Mouse (Mus musculus) hindbrain, postnatal 0 days (tissue): ENCODE results near the gene Rhbdd1. TPM values are rescaled to one million over a fixed set of nuclear protein-coding genes. Genes with fewer than 3 reads are reported as not detected.

ENCODE experiments used
- ATAC-seq: fragments of 200-750 bp; cut with Nextera tagmentation; 2 replicates; pipeline ENCODE4 v1.8.0; 2017; ENCODE audit warnings: mild to moderate bottlenecking, moderate TSS enrichment, moderate library complexity
- DNase-seq: peaks from one replicate; pipeline ENCODE4 v3.0.0-alpha.2; 2015; ENCODE audit warnings: low spot score
- H3K27ac ChIP-seq: fragments of 300-500 bp; sonication (generic); 2 replicates; pipeline ENCODE4 v1.5.1; 2014; ENCODE audit warnings: mild to moderate bottlenecking
- H3K27me3 ChIP-seq: fragments of 300-500 bp; sonication (generic); 2 replicates; pipeline ENCODE4 v1.6.1; 2014; ENCODE audit warnings: low read length, mixed read lengths; ENCODE audit not compliant: insufficient read depth
- H3K36me3 ChIP-seq: fragments of 300-500 bp; sonication (generic); 2 replicates; pipeline ENCODE4 v1.6.1; 2014; ENCODE audit warnings: low read length, mixed read lengths; ENCODE audit not compliant: insufficient read depth
- H3K4me1 ChIP-seq: fragments of 300-500 bp; sonication (generic); 2 replicates; pipeline ENCODE4 v1.6.1; 2014; ENCODE audit warnings: antibody characterized with exemption, low read length, mixed read lengths; ENCODE audit not compliant: insufficient read depth
- H3K4me2 ChIP-seq: fragments of 300-500 bp; sonication (generic); 2 replicates; pipeline ENCODE4 v1.6.1; 2014; ENCODE audit warnings: low read depth, mild to moderate bottlenecking, low read length, moderate library complexity, mixed read lengths
- H3K4me3 ChIP-seq: fragments of 300-500 bp; sonication (generic); 2 replicates; pipeline ENCODE4 v1.5.1; 2014; ENCODE audit warnings: low read length
- H3K9ac ChIP-seq: fragments of 300-500 bp; sonication (generic); replicated peaks from 2 replicates; pipeline ENCODE4 v1.6.1; 2014; ENCODE audit warnings: mild to moderate bottlenecking, low read length, moderate library complexity, mixed read lengths
- H3K9me3 ChIP-seq: fragments of 300-500 bp; sonication (generic); 2 replicates; pipeline ENCODE4 v1.6.1; 2016; ENCODE audit warnings: low read length, mixed read lengths
- CTCF ChIP-seq: IDR thresholded peaks from 2 replicates; pipeline ENCODE4 v1.5.1; 2016; ENCODE audit warnings: antibody characterized with exemption, control low read depth, low read depth
- WGBS: fragments of 180-500 bp; shearing (Covaris S2); extraction: QIAGEN DNeasy Blood & Tissue Kit; methylation state at CpG from one replicate; pipeline ENCODE4 v1.1.7; 2014; 5-methylcytosine and 5-hydroxymethylcytosine counted together
- polyA plus RNA-seq: library from polyadenylated mRNA; unstranded; fragments of >200 nt; fragmentation: Nextera tagmentation; extraction: Ambion mirVana; gene quantifications from 2 replicates; pipeline ENCODE4 v1.2.1, GENCODE M21; 2015
- total RNA-seq: library from RNA; depleted of rRNA; stranded (reverse); fragments of >200 nt; gene quantifications from 2 replicates; pipeline ENCODE4 v1.2.3, GENCODE M21; 2014

Rhbdd1 gene
- total and polyA plus RNA-seq, 2 experiments from 2014 or later, result 2.7 to 5.1 TPM

- Histone ChIP-seq H3K36me3 (no peaks in the 10 kb centered on the region), H3K9ac (no peak overlapping the region), H3K4me1 (0 out of 2 replicates have a peak, but pooled peaks cover 4% of the 10 kb centered on the region), H3K27me3 (no peaks in the 10 kb centered on the region), H3K4me2 (no peak overlapping the region), H3K9me3 (no peaks in the 10 kb centered on the region), H3K27ac (no peak overlapping the region), H3K4me3 (no peak overlapping the region)
- peak; percentile 64 for TF ChIP-seq CTCF
- DNase-seq (peak; percentile 35), ATAC-seq (no peak)
- 38% methylated on average over 4 of the region's 4 CpGs for WGBS
Measured at GRCm38 (mm10) chr1:82381946-82382345, 65.7 kb downstream of the Rhbdd1 start.

- H3K9me3 ChIP-seq, result no peaks in the 10 kb centered on the region
Measured at GRCm38 (mm10) chr1:82384106-82384505, 67.9 kb downstream of the Rhbdd1 start.

GRCm38 (mm10) chr1:82385054-82385453 lies 68.8 kb downstream of the Rhbdd1 start:
- Histone ChIP-seq H3K9me3 (no peaks in the 10 kb centered on the region), H3K27ac (peak overlapping the region; percentile 54; the same call in 1 of the 2 replicates), H3K4me3 (no peak overlapping the region), H3K36me3 (no peaks in the 10 kb centered on the region), H3K27me3 (no peaks in the 10 kb centered on the region), H3K4me1 (0 out of 2 replicates have a peak, but pooled peaks cover 4% of the 10 kb centered on the region), H3K4me2 (no peak overlapping the region), H3K9ac (no peak overlapping the region)
- ATAC-seq, result 0 out of 2 replicates have a peak, but pooled peaks have one; percentile 50
- WGBS, result 28% methylated on average over 9 of the region's 9 CpGs
- TF ChIP-seq CTCF, result no peak
- no peak for DNase-seq

More at GRCm38 (mm10) chr1:82384106-82384505, 67.9 kb downstream of the Rhbdd1 start:
- no peak for DNase-seq
- H3K27ac ChIP-seq, result no peak overlapping the region
- no peaks in the 10 kb centered on the region for H3K36me3 ChIP-seq
- no peaks in the 10 kb centered on the region for H3K27me3 ChIP-seq
- no peak for TF ChIP-seq CTCF
- H3K4me1 ChIP-seq, result 0 out of 2 replicates have a peak, but pooled peaks cover 4% of the 10 kb centered on the region
- WGBS, result 41% methylated on average over 2 of the region's 2 CpGs
- H3K4me3 ChIP-seq, result no peak overlapping the region
- H3K9ac ChIP-seq, result no peak overlapping the region
- ATAC-seq, result no peak
- H3K4me2 ChIP-seq, result no peak overlapping the region

GRCm38 (mm10) chr1:82385827-82386230 lies 69.6 kb downstream of the Rhbdd1 start:
- H3K27me3 ChIP-seq, result no peaks in the 10 kb centered on the region
- no peak for TF ChIP-seq CTCF
- ATAC-seq (peak; percentile 65), DNase-seq (peak; percentile 40)
- no peak overlapping the region for H3K4me3 ChIP-seq
- H3K36me3 ChIP-seq, result no peaks in the 10 kb centered on the region
- peak overlapping the region; percentile 17 for H3K4me2 ChIP-seq
- H3K27ac ChIP-seq, result peak overlapping the region; percentile 41; the same call in 1 of the 2 replicates
- 23% methylated on average over 4 of the region's 4 CpGs for WGBS
- no peak overlapping the region for H3K9ac ChIP-seq
- no peaks in the 10 kb centered on the region for H3K9me3 ChIP-seq
- H3K4me1 ChIP-seq, result 0 out of 2 replicates have a peak, but pooled peaks cover 4% of the 10 kb centered on the region

GRCm38 (mm10) chr1:82386814-82387771 lies 70.8 kb downstream of the Rhbdd1 start:
- 32% methylated on average over 6 of the region's 6 CpGs for WGBS
- 0 out of 2 replicates have a peak, but pooled peaks cover 4% of the 10 kb centered on the region for H3K4me1 ChIP-seq
- H3K9ac ChIP-seq, result no peak overlapping the region
- DNase-seq (no peak), ATAC-seq (no peak)
- H3K27me3 ChIP-seq, result no peaks in the 10 kb centered on the region
- no peak overlapping the region for H3K4me3 ChIP-seq
- no peaks in the 10 kb centered on the region for H3K9me3 ChIP-seq
- no peak overlapping the region for H3K27ac ChIP-seq
- TF ChIP-seq CTCF, result no peak
- no peaks in the 10 kb centered on the region for H3K36me3 ChIP-seq
- H3K4me2 ChIP-seq, result no peak overlapping the region

- no peaks in the 10 kb centered on the region for H3K9me3 ChIP-seq
- 80% methylated on average over 7 of the region's 7 CpGs for WGBS
- H3K4me3 ChIP-seq, result no peak overlapping the region
- 0 out of 2 replicates have a peak, but pooled peaks cover 4% of the 10 kb centered on the region for H3K4me1 ChIP-seq
- no peaks in the 10 kb centered on the region for H3K27me3 ChIP-seq
- H3K4me2 ChIP-seq, result no peak overlapping the region
- no peaks in the 10 kb centered on the region for H3K36me3 ChIP-seq
- TF ChIP-seq CTCF, result no peak
- ATAC-seq (no peak), DNase-seq (no peak)
- no peak overlapping the region for H3K27ac ChIP-seq
- no peak overlapping the region for H3K9ac ChIP-seq
Measured at GRCm38 (mm10) chr1:82389371-82389770, 73.1 kb downstream of the Rhbdd1 start.
